Mouse (Mus musculus) frontal cortex, postnatal 36 days (tissue): ENCODE data around the gene Dctn3.
"Not testable (repeated sequence)": the region's sequence is repeated elsewhere in the genome, so short reads cannot be mapped to it uniquely, and the experiment has no call there.

ENCODE experiments used
- DNase-seq, 2 experiments: peaks; one replicate each; pipeline ENCODE4 v3.0.0; 2022; ENCODE audit warnings: low spot score in 2 of 2

The Dctn3 gene

DNA sequence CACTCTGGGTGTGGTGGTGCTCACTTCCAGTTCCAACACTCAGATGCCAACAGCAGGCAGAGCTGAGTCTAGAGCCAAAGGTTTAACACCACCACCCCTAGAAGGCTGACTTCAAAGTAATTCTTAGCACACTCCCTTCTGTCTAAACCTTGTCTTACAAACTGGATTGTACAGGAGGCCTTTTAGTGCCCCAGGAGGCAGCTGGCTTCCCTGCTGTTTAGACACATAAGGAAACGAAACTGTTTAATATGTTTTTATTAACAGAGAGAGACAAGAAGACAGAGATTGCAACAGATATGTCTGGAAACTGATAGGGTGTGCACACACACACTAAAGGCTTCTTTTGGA is 15.3 kb upstream of the Dctn3 start:
- no peak for DNase-seq

DNA sequence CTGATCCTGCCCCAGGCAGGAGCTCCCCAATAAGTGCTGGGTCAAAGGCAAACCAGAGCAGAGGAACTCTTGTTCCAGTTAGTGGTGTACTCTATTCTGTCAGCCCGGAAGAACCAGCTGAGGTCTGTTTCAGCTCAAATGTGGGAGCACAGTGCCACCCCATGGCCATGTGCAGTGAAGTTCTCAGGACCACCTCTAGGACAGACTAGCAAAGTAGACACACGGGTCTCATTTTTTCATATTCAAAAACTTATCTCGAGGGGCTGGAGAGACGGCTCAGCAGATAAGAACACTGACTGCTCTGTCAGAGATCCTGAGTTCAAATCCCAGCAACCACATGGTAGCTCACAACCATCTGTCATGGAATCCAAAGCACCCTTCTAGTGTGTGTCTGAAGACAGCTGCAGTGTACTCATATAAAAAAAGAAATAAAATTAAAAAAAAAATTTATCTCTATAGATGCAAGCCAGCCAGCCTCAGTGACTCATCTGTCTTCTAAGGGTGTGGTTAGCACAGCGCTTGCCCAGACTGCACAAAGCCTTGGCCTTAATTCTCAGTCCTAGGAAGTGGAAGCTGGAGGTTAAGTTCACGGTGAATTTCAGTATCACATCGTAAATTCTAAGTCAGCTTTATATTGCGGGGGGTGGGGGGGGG is 14.8 kb upstream of the Dctn3 start:
- peak; percentile 69 to 82 for DNase-seq

DNA sequence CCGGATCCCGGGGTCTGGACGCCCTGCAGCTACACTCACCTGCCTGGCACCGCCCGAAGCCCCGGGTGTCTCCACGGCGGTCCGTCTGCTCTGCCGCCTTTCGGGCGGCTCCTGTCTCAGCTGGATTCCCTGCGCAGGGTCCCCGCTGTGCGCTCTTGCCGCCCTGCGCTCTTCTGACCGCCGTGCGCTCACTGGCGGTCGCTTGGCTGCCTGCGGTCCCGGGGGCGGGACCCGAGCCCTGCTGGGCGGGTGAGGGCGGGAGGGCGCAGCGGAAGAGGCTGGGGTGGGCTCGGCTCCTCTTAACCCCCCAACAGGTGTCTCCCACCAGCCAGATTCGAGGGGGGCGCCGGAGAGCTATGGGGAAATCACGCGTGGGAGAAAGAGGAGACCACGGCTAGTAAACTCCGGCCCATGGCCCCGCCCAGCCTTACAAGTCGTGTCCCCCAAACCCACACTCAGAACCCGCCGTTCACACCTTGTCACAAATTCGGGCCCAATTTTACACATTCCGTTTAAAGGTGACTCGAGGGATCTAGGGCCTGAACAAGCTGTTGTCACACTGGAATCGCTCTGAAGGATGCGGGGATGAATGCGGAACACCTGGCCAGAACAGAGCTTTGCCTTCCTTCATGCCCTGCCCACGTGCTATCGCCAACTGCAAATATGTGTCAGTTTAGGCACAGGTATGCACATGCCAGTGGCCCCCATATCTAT is 8.2 kb upstream of the Dctn3 start, which contains the start of gene Arid3c:
Arid3c (minus strand) TSS at position 91 of the 714 bp plus-strand sequence.
- DNase-seq, result no peak

DNA sequence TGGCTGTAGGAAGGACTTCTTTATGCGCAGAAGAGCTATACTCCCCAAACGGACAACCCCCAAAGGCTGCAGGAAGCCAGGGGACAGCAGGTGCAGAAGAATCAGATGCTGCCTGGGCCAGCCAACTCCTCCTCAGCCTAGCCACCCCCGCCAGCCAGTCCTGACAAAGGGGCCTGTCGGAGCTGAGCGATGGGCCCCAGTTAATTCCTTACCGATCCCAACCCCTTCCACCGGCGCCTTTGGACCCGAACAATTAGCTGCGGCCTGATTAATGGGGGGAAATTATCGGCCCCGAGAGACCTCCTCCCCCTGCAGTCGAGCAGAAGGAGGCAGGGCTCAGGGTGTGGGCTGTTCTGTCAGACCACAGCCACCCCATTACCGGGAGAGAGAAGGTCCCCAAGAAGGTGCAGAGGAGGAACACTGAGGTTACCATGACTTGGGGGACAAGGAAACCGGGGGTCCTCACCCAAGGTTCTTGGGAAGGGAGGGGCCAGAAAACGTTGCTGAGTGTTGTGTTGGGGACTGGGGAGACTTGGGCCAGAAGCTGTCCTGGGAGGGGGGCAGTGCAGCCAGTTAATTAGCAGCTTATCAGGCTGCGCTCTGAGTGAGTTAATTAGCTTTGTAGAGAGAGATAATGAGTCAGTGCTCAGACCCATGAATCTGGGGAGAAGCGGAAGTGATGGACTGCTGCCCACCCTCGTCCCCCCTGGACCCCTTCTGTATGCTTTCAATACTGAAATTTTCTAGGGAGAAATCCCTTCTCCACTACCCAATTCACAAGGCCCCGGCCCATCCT is 4.1 kb upstream of the Dctn3 start:
- no peak for DNase-seq

DNA sequence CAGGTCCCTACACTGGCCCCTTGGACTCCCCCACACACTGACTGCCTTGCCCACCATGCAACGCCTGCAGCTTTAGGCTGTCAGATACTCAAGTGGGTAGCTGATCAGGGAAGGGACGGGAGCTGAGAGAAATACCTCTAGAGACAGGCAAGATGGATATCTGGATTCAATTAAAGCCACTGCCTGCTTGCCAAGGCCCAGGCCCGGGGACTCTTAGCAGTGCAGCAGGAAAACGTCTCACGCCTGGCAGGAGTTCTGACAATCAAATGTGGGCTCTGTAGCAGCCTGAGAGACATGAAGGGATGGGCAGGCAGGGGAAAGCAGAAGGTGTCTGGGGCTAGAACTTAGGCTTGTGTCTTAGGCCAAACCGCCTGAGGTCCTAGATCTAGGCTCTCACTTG is 6.1 kb downstream of the Dctn3 start:
- no peak for DNase-seq

DNA sequence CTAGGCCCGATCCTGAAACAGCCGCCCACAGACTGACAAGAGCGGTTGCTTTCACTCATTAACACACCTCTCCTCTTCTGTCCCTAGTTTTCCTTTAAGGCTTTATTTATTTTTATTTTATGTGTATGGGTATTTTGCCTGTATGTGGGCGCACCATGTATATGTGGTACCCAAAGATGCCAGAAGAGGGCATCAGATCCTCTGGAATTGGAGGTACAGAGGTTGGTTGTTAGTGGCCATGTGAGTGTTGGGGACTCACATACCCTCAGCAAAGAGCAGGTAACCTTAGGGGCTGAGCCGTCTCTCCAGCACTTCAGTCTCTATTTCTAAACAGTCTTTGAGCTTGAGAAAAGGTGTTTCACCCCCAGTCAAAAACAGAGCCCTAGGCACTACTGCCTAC is 7.4 kb downstream of the Dctn3 start:
- DNase-seq, result peak in 1 of 2 experiments; percentile 76

DNA sequence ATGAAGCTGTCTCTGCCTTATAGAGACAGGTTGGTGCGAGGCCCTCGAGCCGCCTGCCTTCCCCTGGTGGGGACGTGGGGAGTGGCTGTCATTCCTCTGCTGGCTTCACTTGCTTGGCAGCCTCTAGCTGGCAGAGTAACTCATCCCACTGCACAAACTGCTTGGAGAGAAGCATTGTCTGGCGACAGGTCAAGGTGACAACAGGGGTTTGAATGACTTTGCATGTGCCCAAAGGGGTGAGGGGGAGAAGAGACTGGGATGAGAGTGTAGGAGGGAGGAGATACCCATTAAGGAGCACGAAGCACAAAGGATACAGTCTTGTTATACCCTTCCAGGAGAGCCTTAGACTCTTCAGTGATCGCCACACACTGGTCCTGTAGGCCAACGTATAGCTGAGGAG is 7.9 kb downstream of the Dctn3 start:
- DNase-seq, result no peak

DNA sequence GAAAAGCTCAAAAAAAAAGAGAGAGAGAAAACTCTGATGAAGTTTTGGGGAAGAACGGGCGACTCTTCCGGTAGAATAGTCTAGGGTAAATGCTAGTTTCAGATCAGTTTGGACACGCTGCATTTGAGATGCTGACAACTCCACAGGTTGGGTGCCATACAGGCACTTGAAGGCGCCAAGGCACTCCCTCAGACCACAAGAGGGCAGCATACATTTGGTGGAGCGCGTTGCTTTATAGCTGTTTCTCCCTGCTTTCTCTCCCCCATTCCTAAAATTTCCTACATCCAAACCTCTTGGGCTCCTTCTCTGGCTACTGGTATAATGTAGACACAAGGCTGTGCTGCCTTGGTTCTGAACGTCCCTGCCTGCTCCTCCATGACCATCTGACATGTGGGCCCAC is 8.7 kb downstream of the Dctn3 start:
- peak in 1 of 2 experiments; percentile 84 for DNase-seq

DNA sequence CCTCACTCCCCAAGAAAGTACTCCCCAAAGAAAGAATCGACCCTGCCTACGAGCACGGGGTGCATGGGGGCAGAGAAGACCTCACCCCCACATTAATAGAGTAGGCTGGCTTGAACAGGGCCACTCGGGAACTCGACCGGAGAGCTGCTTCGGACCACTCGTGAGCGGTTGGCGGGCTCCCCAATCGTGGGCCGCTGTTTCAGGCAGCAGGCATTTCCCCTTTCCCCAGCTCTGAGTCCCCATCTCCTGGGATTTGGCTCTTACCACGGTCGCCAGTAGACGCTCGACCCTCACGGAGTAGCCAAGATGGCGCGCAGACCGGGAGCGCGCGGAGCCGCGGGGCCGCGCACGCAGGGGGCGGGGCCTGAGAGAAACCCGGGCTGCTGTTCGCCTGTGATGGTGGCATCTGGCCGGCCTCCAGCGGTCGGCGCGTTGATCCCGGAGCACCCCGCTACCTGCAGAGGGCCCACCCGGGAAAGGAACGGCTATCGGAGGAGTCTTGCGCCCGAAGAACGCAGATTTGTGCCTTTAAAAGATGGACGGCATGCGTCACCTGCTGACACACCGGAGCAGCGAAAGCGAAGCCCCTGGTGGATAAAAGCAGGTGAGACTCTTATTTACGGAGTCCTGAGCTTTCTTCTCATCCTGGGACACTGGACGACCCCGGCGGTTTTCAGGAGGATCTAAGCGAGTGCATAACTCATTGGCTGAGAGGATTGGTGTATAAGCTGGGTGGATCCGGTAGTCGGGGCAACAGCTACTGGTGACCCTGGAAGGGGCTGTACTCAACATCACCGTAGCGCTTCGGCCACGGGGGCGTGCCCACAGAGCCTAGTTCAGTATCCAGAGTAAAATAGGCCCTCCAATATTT is 9.5 kb downstream of the Dctn3 start, which contains the start of gene Rpp25l:
Rpp25l (minus strand) TSS at position 338 of the 871 bp plus-strand sequence.
- peak; percentile 77 to 83 for DNase-seq

DNA sequence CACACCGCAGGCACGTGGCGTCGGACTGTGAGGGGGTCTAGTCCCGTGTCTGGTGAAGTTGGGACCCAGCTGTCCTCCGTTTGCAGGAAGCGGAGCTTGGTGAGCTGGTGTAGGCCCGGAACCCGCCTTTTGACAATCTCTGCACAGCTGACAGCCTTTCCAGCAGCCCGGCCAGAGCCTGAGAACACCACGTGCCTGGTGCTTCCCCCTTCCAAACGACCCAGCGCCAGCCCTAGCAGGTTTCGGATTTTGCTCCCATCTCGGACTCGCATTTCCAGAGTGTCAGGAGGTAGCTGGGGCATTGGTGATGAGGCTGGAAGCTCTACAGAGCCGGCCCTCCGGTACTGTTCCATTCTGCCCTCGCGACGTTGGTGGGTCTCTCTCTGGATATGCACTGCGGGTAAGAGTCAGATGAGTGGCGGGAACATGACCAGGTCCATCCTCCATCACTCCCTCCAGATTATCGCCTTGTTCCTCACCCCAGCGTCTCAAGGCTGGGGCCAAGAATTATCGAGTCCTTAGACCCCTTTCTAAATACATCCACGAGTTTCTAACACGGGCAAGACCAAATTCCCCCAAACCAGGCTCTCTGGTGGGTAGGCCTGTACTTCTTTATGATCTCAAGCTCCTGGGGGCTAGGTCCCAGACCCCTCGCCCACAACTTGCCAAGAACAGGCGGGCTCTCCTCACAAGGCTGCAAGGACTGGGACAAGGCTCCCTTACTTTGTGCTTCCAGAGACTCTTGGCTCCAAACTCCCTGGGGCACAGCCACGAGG is 10.4 kb downstream of the Dctn3 start:
- no peak for DNase-seq

DNA sequence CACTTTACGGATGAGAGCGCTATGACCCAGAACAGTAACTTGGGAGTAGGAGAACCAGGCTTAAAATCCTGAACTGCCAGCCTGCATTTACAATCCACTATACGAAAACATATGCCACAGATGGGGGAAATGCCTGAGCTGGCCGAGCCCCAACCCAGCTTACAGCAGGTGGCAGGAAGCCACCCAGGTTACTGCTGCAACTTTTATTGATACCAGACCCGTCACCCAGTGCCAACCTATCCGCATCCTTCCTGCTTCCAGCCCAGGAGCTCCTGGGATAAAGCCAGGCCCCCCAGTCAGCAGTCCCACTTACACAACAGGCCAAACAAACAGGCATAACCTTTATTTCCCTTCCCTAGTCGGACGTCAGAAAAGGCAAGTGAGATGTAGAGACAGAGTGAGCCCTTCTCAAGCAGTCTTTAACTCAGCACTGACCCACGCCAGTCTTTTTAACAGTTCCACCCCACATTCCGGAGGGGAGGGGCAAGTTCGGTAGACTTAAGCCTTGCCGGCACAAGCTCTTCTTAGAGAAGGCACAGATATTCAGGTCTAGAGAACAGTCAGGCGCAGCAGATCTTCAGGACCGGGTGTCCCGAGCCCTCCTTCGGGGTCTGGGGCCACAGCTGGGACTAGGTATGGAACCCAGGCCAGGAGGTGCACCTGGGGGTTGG is 11.1 kb downstream of the Dctn3 start:
- no peak for DNase-seq

DNA sequence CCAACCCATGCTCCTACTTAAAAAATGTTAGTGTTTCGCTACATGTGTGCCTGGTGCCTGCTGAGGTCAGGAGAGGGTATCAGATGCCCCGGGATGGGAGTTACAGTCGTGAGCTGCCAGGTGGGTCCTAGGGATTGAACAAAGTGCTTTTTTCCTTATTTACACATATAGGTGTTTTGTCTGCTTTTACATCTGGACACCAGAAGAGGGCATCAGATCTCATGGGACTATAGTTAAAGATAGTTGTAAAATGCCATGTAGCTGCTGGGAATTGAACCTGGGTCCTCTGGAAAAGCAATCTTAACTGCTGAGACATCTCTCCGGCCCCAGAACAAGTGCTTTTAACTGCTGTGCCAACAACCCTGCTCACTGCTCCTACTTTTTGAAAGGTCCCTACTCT is 12.7 kb downstream of the Dctn3 start:
- DNase-seq, result no peak

DNA sequence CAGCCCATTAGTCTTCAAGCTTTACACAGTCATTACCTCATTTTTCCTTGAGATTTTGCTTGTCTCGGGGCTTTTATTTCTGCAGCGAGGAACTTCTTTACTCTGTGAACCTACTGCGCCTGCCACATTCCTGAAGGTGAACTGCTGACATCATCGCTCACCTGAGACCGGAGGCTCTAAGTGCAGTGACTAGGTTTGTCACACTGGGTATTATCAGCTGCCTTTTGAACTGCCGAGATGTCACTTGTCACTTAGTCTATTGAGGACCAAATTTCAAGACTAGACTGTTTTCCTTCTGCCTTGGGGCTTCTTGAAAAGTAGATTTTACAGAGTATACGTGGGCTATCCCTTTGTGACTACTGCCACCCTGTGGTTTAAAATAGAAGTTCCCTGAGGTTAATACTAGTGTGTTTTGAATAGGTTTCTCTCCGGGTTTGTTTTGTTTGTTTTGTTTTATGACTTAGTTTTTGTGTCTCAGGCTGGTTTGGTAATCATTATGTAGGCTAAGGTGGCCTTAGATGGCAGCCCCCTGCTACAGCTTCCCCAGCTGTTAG is 14.7 kb downstream of the Dctn3 start:
- peak in 1 of 2 experiments; percentile 66 for DNase-seq

DNA sequence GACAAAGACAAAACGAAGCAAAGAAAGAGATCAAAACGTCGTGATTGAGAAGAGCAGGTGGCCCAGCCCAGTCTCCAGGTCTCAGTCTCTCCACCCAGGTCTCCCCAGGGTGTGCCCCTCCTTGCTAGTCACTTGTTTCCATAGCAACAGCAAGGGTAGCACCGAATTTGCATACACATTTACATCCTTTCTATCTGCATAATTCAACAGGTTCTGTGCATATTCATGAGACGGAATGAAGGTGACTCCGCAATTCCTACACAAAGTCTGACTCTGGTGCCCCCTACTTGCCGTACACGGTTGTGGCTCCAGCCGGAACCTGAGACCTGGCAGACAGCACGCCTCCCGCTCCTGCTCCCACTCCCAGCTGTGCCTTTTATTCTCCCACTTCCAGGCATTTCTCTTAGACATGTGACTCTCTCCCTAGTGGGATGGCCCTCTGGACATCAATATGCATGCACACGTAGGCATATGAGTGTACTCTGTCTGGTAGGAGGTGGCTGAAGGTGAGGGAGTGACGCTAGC is 15.9 kb downstream of the Dctn3 start:
- peak; percentile 80 to 84 for DNase-seq

DNA sequence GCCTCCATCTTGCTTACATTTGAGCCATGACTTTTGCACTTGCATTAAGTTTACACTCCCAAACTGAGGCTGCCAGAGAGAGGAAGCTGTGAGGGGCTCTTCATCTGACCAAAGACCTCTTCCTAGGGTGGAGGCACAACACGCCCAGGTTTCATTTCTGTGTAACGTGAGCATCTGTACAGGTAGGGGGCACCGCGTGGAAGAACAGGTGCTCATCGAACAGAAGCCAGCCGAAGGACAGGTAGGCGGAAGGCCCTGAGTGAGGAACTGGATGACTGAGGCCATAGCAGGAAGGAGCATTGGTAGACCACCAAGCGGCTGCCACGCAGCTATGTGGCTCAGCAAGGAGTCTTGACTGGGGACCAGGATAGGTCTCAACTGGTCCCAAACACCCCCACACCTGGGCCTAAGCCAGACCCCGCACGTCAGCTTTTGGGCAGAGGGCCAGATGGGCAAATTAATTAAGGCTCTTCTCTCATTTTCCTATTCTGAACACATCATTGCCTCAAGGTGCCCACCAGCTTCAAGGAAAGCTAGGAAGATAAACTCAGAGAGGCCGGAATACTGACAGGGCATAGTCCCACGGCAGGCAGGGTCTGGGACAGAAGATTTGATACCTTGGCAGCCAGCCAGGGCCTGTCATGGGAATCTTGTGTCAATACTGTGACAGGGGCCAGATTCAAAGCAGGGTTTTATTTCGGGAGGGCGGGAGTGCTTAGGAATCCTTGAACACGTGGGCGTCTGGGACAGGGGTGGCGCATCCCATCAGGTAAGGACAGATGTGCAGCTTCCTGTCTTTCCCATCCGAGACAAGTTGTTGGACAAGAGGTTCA is 16.8 kb downstream of the Dctn3 start:
- DNase-seq, result no peak

DNA sequence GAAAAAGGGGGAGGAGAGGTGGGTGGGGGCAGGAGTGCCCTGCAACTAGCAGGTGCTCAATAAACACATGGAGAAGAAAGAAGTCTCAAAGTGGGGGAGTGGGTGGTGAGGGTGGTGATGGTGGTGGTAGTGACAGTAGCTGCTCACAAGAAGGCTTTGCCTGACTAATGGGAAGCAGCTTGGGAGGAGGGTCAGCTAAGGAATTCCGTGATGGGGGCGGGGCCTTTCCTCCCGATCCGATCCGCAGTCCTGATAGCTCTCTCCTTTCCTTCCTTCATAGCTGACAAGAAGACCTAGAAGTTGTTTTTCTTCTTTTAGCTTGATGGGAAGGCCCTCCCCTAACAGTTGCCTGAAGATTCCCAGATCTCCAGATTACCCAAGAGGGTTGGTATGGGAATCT is 18.3 kb downstream of the Dctn3 start:
- no peak for DNase-seq

DNA sequence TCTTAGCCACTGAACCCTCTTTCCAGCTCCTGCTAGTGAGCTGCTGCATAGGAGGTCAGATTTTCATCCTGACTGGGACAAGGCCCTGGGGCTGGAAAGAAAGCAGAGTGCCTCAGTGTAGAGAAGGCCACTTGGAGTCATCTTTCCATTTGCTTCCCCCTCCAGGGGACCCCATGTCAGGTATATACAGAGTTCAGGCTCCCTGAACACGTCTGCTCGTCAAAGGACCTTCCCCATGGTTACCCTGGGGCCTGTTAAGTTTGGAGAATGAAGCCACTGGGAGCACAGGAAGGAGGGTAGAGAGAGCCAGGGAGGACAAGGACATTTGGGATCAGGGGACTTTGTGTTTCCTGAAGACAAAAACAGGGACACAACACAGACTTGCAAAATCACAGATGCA is 20.7 kb downstream of the Dctn3 start:
- not testable (repeated sequence) for DNase-seq

DNA sequence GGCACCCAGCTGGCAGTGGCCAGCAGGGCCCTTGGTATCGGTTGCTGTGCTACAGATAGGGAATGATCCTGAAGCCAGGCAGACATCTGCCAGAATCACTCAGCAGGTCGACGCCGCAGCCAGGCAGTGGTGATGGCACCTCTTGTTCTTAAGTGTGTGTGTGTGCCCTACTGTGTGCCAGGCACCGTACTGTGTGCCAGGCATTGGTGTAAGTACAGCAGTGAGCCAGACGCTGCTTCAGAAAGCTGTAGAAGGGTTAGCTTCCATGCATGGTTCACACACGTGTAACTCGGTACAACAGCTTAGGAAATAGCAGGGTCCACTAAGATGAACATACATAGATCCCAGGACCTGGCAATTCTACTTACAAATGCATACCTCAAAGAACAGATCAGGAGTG is 22.7 kb downstream of the Dctn3 start:
- DNase-seq, result not testable (repeated sequence)

DNA sequence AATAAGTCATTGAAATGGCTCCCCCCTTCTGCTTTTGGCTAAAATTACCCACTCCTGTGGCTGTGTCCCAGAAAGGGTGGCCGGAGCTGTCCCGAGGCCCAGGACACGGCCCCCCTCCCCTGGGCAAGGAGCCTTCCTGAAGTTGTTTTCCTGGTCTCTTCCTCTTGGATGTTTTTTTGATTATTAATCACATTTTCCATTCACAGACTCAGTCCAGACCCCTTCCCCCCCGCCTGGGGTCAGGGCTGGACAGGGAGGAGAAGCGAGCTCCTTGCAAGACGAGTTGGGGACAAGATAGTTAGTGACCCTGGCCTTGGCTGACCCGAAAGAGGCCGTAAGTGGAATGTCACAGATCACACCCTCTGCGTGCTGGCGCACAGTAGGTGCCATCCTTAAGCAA is 23.2 kb downstream of the Dctn3 start, which contains the start of gene Il11ra1:
Il11ra1 (plus strand) TSS at position 207 of the 400 bp plus-strand sequence.
- not testable (repeated sequence) for DNase-seq
